Mouse (Mus musculus) G1E (cell line): ENCODE results near the gene Mylk4. TPM values are rescaled to one million over a fixed set of nuclear protein-coding genes. Genes with fewer than 3 reads are reported as not detected.

ENCODE experiments used
- ATAC-seq: 2 replicates; pipeline ENCODE4 v1.8.0; 2016; ENCODE audit warnings: mild to moderate bottlenecking; ENCODE audit not compliant: insufficient number of reproducible peaks, poor library complexity, low FRiP score, severe bottlenecking; ENCODE audit errors: extremely low read depth
- DNase-seq: peaks from one replicate; pipeline ENCODE4 v3.0.0; 2012; ENCODE audit warnings: low spot score
- H3K27me3 ChIP-seq: 2 replicates; pipeline ENCODE4 v1.6.1; 2012; ENCODE audit warnings: mild to moderate bottlenecking, low read length, inconsistent platforms; ENCODE audit not compliant: insufficient read depth
- H3K36me3 ChIP-seq: replicated peaks from 2 replicates; pipeline ENCODE3; 2012; ENCODE audit warnings: mild to moderate bottlenecking, inconsistent platforms
- H3K4me1 ChIP-seq: 2 replicates; pipeline ENCODE4 v1.6.1; 2012; ENCODE audit warnings: low read depth, low read length, inconsistent platforms, mixed read lengths; ENCODE audit not compliant: insufficient read depth
- H3K4me3 ChIP-seq: 2 replicates; pipeline ENCODE4 v1.5.1; 2012; ENCODE audit warnings: low read depth, mild to moderate bottlenecking, inconsistent platforms, low read length, moderate library complexity, mixed read lengths
- H3K9me3 ChIP-seq: replicated peaks from 2 replicates; pipeline ENCODE4 v1.6.1; 2012; ENCODE audit warnings: inconsistent platforms
- CTCF ChIP-seq: IDR thresholded peaks from 2 replicates; pipeline ENCODE4 v1.5.1; 2012; ENCODE audit warnings: low read depth, low read length, inconsistent platforms, mixed read lengths
- GATA1 ChIP-seq: IDR thresholded peaks from 2 replicates; pipeline ENCODE4 v1.6.1; 2012; ENCODE audit warnings: borderline replicate concordance, low read length, inconsistent platforms, mixed read lengths
- GATA2 ChIP-seq: IDR thresholded peaks from 2 replicates; pipeline ENCODE4 v1.6.1; 2012; ENCODE audit warnings: low read depth, low read length, inconsistent platforms, borderline replicate concordance
- POLR2AphosphoS5 ChIP-seq: IDR thresholded peaks from 2 replicates; pipeline ENCODE4 v1.6.1; 2012; ENCODE audit warnings: low read depth, low read length, inconsistent platforms; ENCODE audit not compliant: insufficient replicate concordance
- TAL1 ChIP-seq: conservative IDR thresholded peaks from 2 replicates; pipeline ENCODE4 v1.6.1; 2012; ENCODE audit warnings: low read depth, low read length, inconsistent platforms, mixed read lengths
- polyA plus RNA-seq: library from polyadenylated mRNA; stranded (reverse); fragments of >175 nt; gene quantifications from 2 replicates; pipeline ENCODE4 v1.2.3, GENCODE M21; 2012
- total RNA-seq, 2 experiments: library from RNA; stranded (forward) in 1 of 2; stranded (reverse) in 1 of 2; fragments of 200-1000 nt in 1 of 2; fragments of >200 nt in 1 of 2; fragmentation: Nextera tagmentation in 1 of 2; gene quantifications; 2 replicates each; pipeline ENCODE4 v1.2.3; 2014 to 2017

The Mylk4 gene
- total and polyA plus RNA-seq, 3 experiments = 0.05 TPM; not detected in 2

- no peaks in the 10 kb centered on the region for H3K4me1 ChIP-seq
- H3K36me3 ChIP-seq = no peaks in the 10 kb centered on the region
- no peak overlapping the region for H3K4me3 ChIP-seq
- no peak for ATAC-seq
- peaks cover 13% of the 10 kb centered on the region for H3K27me3 ChIP-seq
- H3K9me3 ChIP-seq = no peaks in the 10 kb centered on the region
- DNase-seq = no peak
- no peak for TF ChIP-seq POLR2AphosphoS5
- no peak for TF ChIP-seq GATA2
- no peak for TF ChIP-seq CTCF
Observed at GRCm38 (mm10) chr13:32763141-32763540, 20.6 kb downstream of the Mylk4 start.

- H3K27me3 ChIP-seq = peaks cover 18% of the 10 kb centered on the region; the same call in 1 of the 2 replicates
- H3K4me1 ChIP-seq = no peaks in the 10 kb centered on the region
- DNase-seq (no peak), ATAC-seq (no peak)
- no peaks in the 10 kb centered on the region for H3K36me3 ChIP-seq
- no peak overlapping the region for H3K4me3 ChIP-seq
- TF ChIP-seq GATA2 (no peak), TAL1 (no peak), GATA1 (no peak), CTCF (no peak), POLR2AphosphoS5 (no peak)
- H3K9me3 ChIP-seq = no peaks in the 10 kb centered on the region
Observed at GRCm38 (mm10) chr13:32760795-32761194, 23.0 kb downstream of the Mylk4 start.

- peaks cover 13% of the 10 kb centered on the region; the same call in 1 of the 2 replicates for H3K27me3 ChIP-seq
- no peak for ATAC-seq
- H3K4me1 ChIP-seq = no peaks in the 10 kb centered on the region
- TF ChIP-seq POLR2AphosphoS5 (no peak), GATA1 (no peak), TAL1 (no peak), GATA2 (no peak), CTCF (no peak)
- no peaks in the 10 kb centered on the region for H3K9me3 ChIP-seq
- no peaks in the 10 kb centered on the region for H3K36me3 ChIP-seq
- no peak overlapping the region for H3K4me3 ChIP-seq
- no peak for DNase-seq
Observed at GRCm38 (mm10) chr13:32759036-32759435, 24.7 kb downstream of the Mylk4 start.

- Histone ChIP-seq H3K9me3 (no peaks in the 10 kb centered on the region), H3K27me3 (peaks cover 7% of the 10 kb centered on the region; the same call in 1 of the 2 replicates), H3K4me1 (no peaks in the 10 kb centered on the region), H3K36me3 (no peaks in the 10 kb centered on the region), H3K4me3 (no peak overlapping the region)
- DNase-seq (no peak), ATAC-seq (no peak)
- TF ChIP-seq GATA2 (no peak), CTCF (no peak)
Observed at GRCm38 (mm10) chr13:32752066-32752657, 31.6 kb downstream of the Mylk4 start.

- DNase-seq (no peak), ATAC-seq (no peak)
- no peaks in the 10 kb centered on the region for H3K9me3 ChIP-seq
- peaks cover 7% of the 10 kb centered on the region; the same call in 1 of the 2 replicates for H3K27me3 ChIP-seq
- TF ChIP-seq CTCF (no peak), GATA1 (no peak), GATA2 (no peak), TAL1 (no peak), POLR2AphosphoS5 (no peak)
- H3K4me1 ChIP-seq = no peaks in the 10 kb centered on the region
- no peaks in the 10 kb centered on the region for H3K36me3 ChIP-seq
- no peak overlapping the region for H3K4me3 ChIP-seq
Observed at GRCm38 (mm10) chr13:32750507-32750906, 33.2 kb downstream of the Mylk4 start.

GRCm38 (mm10) chr13:32748421-32748820 is 35.3 kb downstream of the Mylk4 start:
- no peak for TF ChIP-seq GATA1
- no peak for TF ChIP-seq CTCF
- no peak for TF ChIP-seq GATA2
- no peak for TF ChIP-seq TAL1
- TF ChIP-seq POLR2AphosphoS5 = no peak
- Histone ChIP-seq H3K36me3 (no peaks in the 10 kb centered on the region), H3K4me1 (no peaks in the 10 kb centered on the region), H3K27me3 (peaks cover 7% of the 10 kb centered on the region; the same call in 1 of the 2 replicates), H3K9me3 (no peaks in the 10 kb centered on the region), H3K4me3 (no peak overlapping the region)
- ATAC-seq (no peak), DNase-seq (no peak)

- Histone ChIP-seq H3K9me3 (no peaks in the 10 kb centered on the region), H3K27me3 (0 out of 2 replicates have a peak, but pooled peaks cover 2% of the 10 kb centered on the region), H3K4me1 (no peaks in the 10 kb centered on the region), H3K36me3 (no peaks in the 10 kb centered on the region), H3K4me3 (no peak overlapping the region)
- ATAC-seq (no peak), DNase-seq (no peak)
- TF ChIP-seq TAL1 (no peak), POLR2AphosphoS5 (no peak), CTCF (no peak), GATA2 (no peak), GATA1 (no peak)
Observed at GRCm38 (mm10) chr13:32741161-32741560, 42.6 kb downstream of the Mylk4 start.
